Mouse (Mus musculus) CD4-positive helper T cell, adult 2 months (primary cell): ENCODE results near the gene Neto2.
"Not testable (repeated sequence)": the region's sequence is repeated elsewhere in the genome, so short reads cannot be mapped to it uniquely, and the experiment has no call there.

Experiments
- DNase-seq: peaks from one replicate; pipeline ENCODE4 v3.0.0-alpha.2; 2012; ENCODE audit warnings: low read depth, missing footprints, low spot score

Neto2 gene

DNA sequence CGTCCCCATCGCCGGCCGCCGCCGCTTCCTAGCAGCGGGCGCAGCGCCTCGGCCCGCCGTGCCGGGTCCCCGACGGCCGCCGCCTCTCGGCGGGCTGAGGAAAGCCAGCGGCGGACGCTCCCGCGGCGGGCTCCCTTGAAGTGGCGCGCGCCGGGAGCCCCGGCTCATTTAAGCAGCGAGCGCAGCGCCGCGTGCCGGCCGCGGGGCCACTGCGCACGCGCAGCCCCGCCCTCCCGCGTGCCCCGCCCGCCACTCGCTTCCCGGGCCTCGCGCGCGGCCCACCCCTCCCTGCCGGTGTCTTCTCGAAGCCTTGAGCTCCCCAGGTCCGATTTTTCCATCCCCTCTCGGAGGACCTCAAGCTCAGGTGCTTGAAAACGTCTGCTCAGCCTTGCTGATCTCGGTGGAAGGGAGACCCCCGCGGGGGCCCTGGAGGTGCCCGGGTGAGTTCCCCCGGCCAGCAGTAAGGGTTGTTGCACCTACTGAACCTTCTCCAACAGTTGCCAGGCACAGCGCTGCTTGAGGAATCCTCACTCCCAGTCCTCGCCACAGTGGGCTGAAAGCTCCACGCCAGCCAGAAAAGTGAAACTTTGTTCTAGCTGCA lies at the start of gene Neto2:
Gene Neto2, minus strand, starts transcription at position 174 of the 601 bp plus-strand sequence.
- DNase-seq = peak; percentile 86

DNA sequence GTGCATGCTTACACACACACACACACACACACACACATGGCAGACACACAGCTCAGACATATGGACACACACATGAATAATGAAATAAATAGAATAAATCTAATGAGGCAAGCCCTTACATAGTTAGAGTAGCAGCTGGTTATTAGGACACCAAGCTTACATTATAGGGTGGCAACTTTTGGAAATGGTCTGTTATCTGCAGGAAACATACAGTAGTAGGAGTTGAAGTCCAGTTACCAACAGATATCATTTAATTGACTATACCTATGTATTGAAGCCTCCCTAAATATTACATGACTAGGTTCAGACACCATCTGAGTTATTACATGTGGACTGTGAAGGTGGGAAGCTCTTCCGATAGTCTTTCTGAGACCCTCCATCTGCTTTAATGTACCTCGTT lies 44.3 kb upstream of the Neto2 start:
- no peak for DNase-seq

DNA sequence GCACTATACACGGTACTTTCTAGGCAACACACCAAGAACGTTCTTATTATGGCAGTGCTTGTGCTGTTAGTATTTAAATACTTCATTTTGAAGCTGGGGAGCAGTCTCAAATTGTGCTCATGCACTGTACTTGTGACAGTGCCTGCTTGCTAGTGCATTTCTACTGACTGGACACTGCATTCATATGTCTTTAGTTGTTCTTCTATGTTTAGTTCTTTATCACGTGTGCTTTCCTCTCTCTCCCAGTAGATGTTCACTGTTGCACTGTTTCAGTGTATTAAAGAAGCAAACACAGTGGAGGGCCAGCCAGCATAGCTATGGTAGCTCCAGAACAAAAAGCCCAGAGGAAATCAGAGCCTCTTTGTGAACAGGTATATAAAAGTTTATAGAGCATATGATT lies 29.8 kb upstream of the Neto2 start:
- no peak for DNase-seq

DNA sequence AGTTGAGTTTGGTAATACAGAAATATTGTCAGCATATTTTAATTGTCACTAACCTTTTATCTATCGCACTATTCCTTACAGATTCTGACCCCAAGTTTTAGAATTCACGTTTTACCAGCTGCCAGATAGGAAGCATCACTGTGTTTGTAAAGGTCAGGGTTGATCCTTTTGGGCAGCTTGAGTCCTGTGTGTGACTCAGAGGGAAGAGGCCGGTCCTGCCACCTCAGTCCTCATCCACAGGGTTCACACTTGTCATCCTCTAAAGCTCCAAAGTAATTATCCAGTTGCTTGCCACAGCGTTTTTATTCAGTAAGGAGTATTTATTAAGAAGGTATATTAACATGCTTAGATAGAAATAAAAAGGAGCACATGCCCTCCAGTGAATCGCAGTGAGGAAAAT lies 16.5 kb upstream of the Neto2 start:
- no peak for DNase-seq

DNA sequence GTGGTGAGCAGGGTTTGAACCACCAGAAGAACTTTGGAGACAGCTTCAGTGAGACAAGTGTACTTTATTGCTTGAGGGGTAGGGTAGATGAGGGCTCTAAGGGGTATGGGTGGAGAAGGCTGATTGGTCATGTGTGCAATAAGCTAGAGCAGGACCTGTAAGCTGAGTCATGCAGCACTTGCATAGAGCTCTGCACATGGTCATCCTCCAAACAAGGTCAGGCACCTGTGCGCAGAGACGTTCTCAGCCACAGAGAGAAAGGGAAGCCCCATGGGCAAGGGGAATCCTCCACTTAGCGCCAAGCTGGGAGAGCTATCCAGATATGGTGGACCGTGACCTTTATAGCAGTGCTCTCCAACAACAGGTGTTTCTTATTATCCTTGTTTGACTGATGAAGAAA lies 16.0 kb upstream of the Neto2 start:
- DNase-seq = no peak

DNA sequence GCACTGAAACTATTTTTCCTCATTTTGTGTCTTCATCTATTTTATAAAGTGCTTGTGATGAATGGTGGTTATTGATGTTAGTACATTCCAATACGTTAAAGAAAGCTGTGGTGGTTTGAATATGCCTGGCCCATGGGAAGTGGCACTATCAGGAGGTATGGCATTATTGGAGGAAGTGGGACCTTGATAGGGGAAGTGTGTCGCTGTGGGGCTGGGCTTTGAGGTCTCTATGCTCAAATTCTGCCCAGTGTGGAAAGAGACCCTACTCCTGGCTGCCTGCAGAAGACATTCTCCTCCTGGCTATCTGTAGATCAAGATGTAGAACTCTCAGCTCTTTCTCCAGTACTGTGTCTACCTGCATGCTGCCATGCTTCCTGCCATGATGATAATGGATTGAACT lies 6.3 kb upstream of the Neto2 start:
- DNase-seq = no peak

DNA sequence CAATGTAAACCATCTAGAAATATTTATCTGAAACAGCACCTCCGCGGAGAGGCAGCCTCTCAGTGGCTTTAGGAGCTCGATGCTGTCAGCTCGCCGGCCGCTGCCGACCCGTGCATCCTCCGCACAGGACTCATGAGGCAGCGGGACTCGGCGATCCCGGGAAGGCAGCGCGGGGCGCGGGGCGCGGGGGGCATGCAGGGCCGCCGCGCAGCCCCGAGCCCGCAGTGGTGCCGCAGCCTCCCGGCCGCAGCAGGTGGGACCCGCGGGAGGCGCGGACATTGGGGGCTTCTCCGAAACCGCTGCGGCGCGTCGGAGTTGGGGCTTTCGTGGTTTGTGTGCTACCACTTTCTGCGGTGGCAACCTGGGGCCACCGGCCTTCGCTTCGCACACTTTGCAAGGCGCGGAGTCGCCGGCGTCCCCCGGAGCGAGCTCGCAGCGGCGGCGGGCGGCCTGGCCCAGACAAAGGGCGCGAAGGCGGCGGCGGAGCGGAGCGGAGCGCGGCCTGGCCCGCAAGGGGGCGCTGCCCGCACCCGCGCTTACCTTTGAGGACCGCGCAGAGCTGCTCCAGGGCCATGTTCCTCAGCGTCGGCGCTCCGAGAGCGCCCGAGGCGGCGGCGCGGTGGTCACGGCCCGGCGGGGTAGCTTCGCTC lies 498 bp downstream of the Neto2 start:
- no peak for DNase-seq

DNA sequence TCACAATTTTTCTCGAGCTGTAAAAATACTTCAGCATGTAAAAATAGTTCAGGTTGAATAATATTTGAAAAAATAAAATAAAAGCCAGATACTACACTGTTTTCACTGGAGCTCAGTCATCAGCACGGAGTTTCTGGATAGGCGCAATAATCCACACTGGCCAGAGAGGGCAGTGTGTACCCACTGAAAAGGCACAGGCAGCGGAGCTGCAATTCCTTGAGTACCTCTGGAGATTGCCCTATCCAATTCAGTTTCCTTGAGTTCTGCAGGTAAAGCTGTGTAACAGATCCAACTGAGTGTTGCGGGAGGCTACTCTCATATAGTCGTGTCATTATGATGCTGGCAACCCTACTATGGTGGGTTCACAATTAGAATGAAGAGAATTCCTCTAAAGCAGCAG lies 1.7 kb downstream of the Neto2 start:
- DNase-seq = peak; percentile 75

DNA sequence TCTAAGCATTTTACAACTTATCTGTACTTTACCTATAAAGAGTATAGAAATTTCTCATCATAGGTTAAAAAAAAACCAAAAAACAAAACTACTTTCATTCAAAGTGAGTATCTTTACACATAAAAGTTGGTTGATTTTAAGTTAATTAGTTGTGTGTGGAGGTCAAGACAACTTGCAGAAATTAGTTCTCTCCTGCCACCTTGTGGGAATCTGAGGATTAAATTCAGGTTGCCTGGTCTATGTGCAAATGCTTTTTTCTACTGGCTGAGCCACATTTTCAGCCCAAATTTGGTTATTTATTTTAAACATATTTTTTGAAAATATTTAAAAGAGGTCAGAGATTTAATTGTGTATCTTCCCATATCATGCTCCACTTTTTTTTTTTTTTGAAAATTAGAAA lies 35.6 kb downstream of the Neto2 start:
- peak; percentile 45 for DNase-seq

DNA sequence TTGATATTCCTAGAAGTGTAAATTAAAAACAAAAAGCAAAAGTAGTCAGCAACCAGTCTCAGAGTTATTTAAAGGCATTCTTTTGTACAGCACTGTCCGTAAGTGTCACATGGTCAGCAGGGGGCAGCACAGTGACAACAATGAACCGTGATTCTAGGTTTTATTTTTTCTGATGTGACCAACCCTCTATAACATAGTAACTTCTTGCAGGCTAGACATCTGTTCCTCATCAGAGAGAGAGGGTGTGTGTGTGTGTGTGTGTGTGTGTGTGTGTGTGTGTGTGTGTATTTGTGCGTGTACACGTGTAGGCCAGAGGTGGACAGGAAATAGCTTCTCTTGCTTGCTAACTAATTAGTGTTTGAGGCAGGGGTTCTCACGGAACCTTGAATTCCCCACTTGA lies 38.7 kb downstream of the Neto2 start:
- DNase-seq = peak; percentile 51

DNA sequence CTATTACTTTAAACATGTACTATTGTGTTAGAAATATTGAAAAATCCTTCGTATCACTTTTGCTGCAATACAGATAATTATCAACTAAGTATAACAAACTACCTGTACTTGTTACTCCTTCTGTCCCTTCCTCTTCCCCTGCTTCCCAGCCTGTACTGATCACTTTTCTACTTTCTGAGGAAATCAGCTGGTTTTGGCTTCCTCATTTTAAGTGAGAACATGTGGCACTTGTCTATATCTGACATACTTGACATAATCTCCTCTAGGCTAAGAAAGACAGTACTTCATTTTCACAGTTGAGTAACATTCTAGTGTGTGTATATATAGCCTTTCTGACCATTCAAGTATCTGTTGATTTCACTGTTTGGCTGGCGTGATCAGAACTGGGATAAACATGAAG lies 49.5 kb downstream of the Neto2 start:
- no peak for DNase-seq

DNA sequence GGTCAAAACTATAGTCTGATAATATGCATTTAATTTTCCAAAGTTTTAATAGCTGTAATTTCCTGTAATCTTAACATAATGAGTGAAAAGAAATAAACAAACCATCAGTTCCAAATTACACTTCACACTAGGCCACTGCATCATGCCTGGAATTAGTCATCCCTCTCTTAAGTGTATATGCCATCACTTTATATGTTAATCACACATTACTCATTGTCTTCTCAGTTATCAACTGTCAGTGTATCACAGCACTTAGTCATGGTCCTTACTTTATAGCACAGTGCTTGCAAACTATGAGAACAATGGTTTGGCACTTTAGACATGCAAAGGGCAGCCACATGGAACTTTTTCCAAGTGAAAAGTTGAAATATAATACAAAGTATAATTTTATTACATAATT lies 52.2 kb downstream of the Neto2 start:
- DNase-seq = no peak

DNA sequence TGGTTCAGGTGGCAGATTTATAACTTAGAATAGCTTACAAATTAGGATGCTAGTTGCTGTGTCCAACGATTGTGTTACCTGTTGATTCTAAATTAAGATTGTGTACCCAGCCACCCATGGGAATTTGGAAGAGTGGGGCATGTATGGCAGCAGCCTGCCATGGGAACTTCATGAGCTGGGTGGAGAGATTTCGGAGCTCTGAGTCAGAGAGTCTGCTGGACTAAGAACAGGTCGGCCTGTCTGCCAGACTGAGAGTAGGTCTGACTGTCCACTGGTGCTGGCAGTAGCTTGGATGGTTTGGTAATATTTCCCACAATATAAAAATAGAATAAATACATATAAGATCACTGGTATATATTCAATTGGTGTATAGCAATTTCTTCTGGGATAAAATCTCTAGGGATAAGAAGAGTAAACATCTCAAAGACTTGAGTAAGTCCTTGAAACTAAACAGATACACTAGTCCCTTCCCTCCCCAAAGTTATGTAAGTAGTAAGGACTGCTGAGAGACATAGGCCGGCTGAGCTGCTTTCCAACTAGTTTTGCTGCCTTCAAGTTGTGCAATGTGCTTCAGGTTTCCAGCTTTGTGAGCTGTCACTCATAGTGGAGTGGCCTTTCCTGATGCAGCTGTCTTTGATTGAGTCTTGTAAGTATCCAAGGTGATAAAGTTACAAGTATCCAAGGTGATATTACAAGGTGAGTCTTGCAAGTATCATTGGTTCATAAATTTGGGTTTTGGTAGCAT lies 55.6 kb downstream of the Neto2 start:
- DNase-seq = no peak

DNA sequence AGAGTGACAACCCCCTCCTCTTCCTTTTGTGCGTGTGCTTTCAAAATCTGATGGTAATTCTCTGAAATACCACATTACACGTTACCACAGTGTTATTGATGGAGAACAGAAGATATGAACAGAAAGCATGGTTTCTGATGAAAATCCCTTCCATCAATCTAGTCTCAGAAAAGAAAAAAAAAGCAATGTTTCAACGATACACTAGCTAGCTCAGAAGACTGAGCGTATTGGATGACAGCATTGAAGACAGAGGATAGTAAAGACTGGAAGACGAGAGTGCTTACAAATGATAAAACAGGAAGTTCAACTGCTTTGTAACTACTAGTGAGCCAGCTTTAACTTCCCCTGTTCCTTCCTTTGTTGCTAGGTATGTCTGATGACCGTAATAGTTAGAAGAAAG lies 76.3 kb downstream of the Neto2 start:
- DNase-seq = peak; percentile 75

DNA sequence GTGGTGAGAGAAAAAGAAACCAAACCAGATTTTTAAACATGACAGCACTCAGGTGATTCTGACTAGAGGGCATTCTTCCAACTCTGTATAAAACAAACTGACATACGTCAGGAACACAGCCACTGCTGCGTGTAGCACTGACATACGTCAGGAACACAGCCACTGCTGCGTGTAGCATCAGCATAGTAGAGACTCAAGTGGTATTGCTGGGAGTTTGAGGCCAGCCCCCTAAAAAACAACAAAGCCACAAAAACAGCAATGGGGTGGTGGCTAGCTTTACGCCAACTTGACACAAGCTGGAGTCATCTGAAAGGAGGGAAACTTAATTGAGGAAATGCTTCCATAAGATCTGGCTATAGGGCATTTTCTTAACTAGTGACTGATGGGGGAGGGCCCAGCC lies 77.5 kb downstream of the Neto2 start:
- no peak for DNase-seq

DNA sequence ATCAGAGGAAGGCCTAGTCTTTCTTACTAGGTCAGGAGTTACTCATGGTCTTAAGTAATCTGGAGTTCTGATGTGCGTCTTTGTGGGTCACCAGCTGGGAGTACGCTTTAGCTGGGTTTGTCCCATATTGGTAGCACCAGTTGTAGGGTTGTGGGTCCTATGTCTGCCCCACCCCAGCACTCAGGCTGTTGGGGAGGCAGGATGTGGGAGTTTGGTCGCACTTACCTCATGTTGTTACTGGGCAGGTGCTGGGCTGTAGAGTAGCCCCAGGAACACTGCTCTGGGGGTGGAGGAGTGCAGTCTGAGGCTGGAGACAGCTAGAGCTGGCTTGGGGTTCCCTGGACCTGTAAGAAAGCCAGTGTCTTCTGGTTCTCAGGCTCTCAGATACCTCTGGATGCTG lies 81.9 kb downstream of the Neto2 start:
- DNase-seq = no peak

DNA sequence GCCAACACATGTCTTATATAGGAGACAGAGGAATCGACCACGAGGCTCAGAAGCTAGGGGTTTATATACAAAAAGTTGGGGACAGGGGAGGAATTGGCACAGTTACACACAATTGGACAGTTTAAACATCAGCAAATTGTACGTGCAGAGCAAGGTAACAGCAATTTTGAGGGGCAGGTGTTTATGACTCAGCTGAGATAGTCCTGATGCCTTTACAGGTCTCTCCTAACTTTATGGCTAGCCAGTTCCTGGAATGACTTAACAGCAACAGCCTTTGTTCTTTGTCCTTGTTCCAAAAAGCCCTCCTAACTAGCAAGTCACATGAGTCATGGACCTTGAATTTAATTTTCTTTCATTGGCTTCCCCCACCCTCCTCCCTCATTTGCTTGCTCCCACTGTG lies 83.6 kb downstream of the Neto2 start:
- not testable (repeated sequence) for DNase-seq

DNA sequence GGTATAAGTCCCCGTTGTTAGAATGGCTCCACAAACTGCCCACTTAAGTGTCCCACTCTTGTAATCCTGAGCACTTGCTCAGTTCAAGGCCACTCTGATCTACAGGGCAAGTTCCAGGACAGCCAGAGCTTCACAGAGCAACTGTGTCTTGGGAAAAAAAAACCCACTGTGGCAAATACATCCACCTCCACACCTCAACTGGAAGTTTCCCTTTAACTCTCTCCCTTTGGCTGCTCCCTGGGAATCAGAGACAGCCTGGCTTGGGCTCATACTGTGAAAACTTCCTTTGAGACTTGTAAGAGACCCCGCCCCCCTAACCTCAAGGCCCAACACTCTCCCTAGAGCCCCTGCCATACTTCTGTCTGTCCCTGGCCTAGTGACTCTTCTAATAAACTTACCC lies 91.9 kb downstream of the Neto2 start:
- DNase-seq = no peak

DNA sequence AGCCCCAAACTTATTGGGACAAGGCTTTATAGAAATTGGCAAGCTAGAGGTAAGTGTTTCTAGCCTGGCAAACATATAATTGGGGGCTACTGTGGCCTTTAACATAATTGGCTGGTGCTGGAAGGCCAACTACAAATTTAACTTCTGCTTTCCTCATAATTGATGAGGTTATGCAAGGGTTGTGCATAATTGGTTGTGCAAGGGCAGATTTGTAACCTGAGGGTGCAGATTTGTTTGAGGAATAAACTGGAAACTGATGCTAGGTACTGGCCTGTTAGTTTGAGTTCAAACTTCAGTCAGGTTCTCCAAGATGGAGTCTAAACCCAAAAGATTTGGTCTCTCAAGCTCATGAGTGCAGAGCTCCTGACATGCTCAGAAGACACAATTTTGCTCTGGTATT lies 92.9 kb downstream of the Neto2 start:
- DNase-seq = no peak

DNA sequence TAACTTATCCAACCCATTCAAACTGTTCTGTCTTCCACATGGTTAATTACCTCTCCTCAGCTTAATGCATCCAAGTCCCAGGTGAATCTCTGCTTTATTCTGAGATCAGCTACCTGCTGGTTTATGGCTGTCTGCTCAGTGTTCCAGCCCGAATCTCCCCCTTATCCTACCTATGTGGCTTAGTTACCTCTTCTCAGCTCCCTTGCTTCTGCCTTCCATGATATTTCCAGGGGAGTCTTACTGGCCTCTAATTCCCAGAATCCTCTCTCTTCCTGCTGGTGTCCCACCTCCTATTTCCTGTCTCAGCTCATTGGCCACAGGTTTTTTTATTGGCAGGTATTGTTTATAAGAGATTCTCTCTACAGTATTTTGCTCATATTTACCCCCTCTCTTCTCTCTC lies 93.8 kb downstream of the Neto2 start:
- DNase-seq = no peak

DNA sequence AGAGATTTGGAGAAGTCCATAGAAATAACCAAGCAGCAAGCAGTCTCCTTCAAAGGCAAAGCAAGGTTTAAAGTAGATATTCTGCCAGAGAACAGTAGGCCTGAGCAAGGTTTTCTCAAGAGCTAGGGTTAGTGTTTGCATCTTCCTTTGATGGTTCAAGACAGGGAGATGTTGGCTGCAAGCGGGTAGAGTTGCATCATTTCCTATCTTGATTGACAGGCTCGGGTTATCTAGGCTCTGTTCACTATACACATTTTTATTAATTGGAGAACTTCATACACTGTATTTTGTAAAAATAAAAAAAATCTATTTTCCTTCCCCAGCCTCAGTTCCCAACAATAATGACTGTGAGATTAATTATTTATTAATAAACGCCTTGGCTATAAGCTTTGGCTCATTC lies 94.2 kb downstream of the Neto2 start:
- no peak for DNase-seq

DNA sequence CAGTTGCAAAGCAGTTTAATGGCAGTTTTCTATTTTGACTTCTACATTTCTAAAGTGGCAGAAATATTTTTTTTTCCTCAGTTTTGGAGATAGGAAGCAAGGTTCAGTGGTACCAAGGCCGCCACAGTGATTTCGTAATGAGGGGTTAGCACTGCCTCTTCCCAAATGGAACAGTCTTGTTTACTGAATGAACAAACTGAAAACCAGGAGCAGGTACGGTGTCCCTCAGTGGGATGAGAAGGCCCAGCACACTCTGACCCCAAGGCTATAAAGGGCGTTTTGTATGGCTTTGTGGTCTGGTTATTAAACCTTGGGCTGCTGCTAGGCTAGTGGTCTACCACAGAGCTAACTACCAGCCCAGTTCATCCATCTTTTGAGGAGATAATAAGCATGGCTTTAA lies 96.5 kb downstream of the Neto2 start:
- no peak for DNase-seq

DNA sequence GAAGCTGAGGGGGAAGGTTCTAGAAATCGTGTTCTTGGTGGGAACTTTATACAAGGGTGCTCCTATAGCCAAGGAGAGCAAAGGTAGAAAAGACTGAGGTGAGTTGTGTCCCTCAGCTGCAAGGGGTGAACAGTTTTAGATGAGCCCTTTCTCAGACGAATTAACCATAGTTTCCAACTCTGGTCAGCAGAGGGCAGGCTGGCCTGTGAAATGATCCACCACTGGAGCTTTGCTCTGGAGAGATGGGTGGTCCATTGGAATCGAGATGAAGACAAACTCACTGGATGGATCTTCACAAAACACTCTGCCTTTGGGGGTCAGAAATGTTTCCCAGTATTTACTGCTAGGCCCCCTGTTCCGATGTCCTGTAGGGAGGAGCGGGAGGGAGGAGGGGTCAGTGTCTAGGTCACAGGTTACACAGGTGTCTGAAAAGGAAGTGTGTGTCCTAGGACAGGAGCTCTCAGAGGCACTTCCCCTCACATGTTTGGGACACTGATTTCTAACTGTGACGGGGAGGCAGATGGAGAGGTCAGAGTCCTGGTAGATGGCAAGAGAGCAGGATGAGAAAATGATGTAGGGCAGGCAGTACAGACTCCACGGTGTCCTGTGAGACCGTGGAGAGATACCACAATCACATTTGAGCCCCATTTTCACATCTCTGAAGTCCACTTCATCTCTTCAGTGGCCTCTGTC lies 97.4 kb downstream of the Neto2 start:
- DNase-seq = peak; percentile 37
